Mouse (Mus musculus) C2C12 (cell line): Measurements from ENCODE around the gene Dph1. TPM values are rescaled to one million over a fixed set of nuclear protein-coding genes. Genes with fewer than 3 reads are reported as not detected.

ENCODE experiments used
- H3K27me3 ChIP-seq: one replicate; pipeline ENCODE4 v1.6.1; 2011; ENCODE audit not compliant: control insufficient read depth, insufficient read depth, insufficient read length
- H3K36me3 ChIP-seq: one replicate; pipeline ENCODE4 v1.6.1; 2011; ENCODE audit not compliant: control insufficient read depth, insufficient read depth
- H3K4me3 ChIP-seq: one replicate; pipeline ENCODE4 v1.5.1; 2011; ENCODE audit warnings: mild to moderate bottlenecking, control low read depth; ENCODE audit not compliant: poor library complexity, insufficient read depth, severe bottlenecking
- H3K79me2 ChIP-seq: one replicate; pipeline ENCODE4 v1.6.1; 2011; ENCODE audit not compliant: control insufficient read depth, insufficient read depth
- H3K79me3 ChIP-seq: one replicate; pipeline ENCODE4 v1.6.1; 2011; ENCODE audit warnings: low read depth, control low read depth
- H3ac ChIP-seq: one replicate; pipeline ENCODE3; 2011; ENCODE audit warnings: low read depth; ENCODE audit not compliant: control insufficient read depth, insufficient read length
- CEBPB ChIP-seq: IDR thresholded peaks from one replicate; pipeline ENCODE4 v1.6.1; 2011; ENCODE audit warnings: low read depth, mild to moderate bottlenecking, control low read depth, moderate library complexity
- CTCF ChIP-seq: IDR thresholded peaks from one replicate; pipeline ENCODE4 v1.5.1; 2011; ENCODE audit not compliant: control insufficient read depth, insufficient read depth, insufficient read length
- FOSL1 ChIP-seq: IDR thresholded peaks from one replicate; pipeline ENCODE4 v1.8.0; 2011; ENCODE audit warnings: mild to moderate bottlenecking, low read length; ENCODE audit not compliant: poor library complexity, insufficient read depth, severe bottlenecking
- MAX ChIP-seq: IDR thresholded peaks from one replicate; pipeline ENCODE4 v1.6.1; 2011; ENCODE audit warnings: mild to moderate bottlenecking, control low read depth
- MYOD1 ChIP-seq: IDR thresholded peaks from one replicate; pipeline ENCODE4 v1.6.1; 2011; ENCODE audit warnings: low read depth; ENCODE audit not compliant: control insufficient read depth, insufficient read length
- MYOG ChIP-seq: IDR thresholded peaks from one replicate; pipeline ENCODE4 v1.6.1; 2011; ENCODE audit not compliant: control insufficient read depth, insufficient read length; ENCODE audit errors: extremely low read depth
- USF1 ChIP-seq: IDR thresholded peaks from one replicate; pipeline ENCODE4 v1.6.1; 2011; ENCODE audit warnings: low read depth, mild to moderate bottlenecking, control low read depth, moderate library complexity
- polyA plus RNA-seq: library from polyadenylated mRNA; unstranded; fragments of >200 nt; fragmentation: generic; extraction: Trizol; gene quantifications from one replicate; pipeline ENCODE4 v1.2.1, GENCODE M21; 2012; ENCODE audit warnings: missing spikeins

Dph1 gene
- polyA plus RNA-seq, 1 experiment, result 19.6 TPM

GRCm38 (mm10) chr11:75157037-75157436 lies 34.0 kb downstream of the Dph1 start:
- peaks cover 4% of the 10 kb centered on the region for H3K79me2 ChIP-seq
- H3K27me3 ChIP-seq, result no peaks in the 10 kb centered on the region
- H3K36me3 ChIP-seq, result peaks cover 27% of the 10 kb centered on the region
- no peak overlapping the region for H3K4me3 ChIP-seq
- H3ac ChIP-seq, result no peak overlapping the region
- TF ChIP-seq CTCF (no peak), USF1 (no peak), CEBPB (no peak), MYOD1 (no peak), MAX (no peak), FOSL1 (no peak)
- no peaks in the 10 kb centered on the region for H3K79me3 ChIP-seq

GRCm38 (mm10) chr11:75156416-75156815 lies 34.6 kb downstream of the Dph1 start:
- no peaks in the 10 kb centered on the region for H3K27me3 ChIP-seq
- peaks cover 27% of the 10 kb centered on the region for H3K36me3 ChIP-seq
- no peak overlapping the region for H3K4me3 ChIP-seq
- H3K79me3 ChIP-seq, result no peaks in the 10 kb centered on the region
- H3ac ChIP-seq, result no peak overlapping the region
- TF ChIP-seq MAX, result no peak
- TF ChIP-seq CTCF, result no peak
- TF ChIP-seq FOSL1, result no peak
- no peak for TF ChIP-seq USF1
- no peak for TF ChIP-seq CEBPB
- TF ChIP-seq MYOD1, result no peak
- no peak for TF ChIP-seq MYOG
- peaks cover 4% of the 10 kb centered on the region for H3K79me2 ChIP-seq

- Histone ChIP-seq H3ac (no peak overlapping the region), H3K79me2 (peaks cover 4% of the 10 kb centered on the region), H3K36me3 (peaks cover 27% of the 10 kb centered on the region), H3K79me3 (no peaks in the 10 kb centered on the region), H3K4me3 (no peak overlapping the region), H3K27me3 (no peaks in the 10 kb centered on the region)
- TF ChIP-seq MYOG (no peak), CTCF (no peak), USF1 (no peak), MAX (no peak), CEBPB (no peak), MYOD1 (no peak), FOSL1 (no peak)
These were observed 35.1 kb downstream of the Dph1 start for GRCm38 (mm10) chr11:75155985-75156384.

GRCm38 (mm10) chr11:75154053-75154585 lies 36.9 kb downstream of the Dph1 start:
- H3ac ChIP-seq, result no peak overlapping the region
- H3K27me3 ChIP-seq, result no peaks in the 10 kb centered on the region
- H3K79me3 ChIP-seq, result no peaks in the 10 kb centered on the region
- H3K4me3 ChIP-seq, result no peak overlapping the region
- H3K79me2 ChIP-seq, result peaks cover 4% of the 10 kb centered on the region
- TF ChIP-seq FOSL1, result no peak
- TF ChIP-seq USF1, result no peak
- no peak for TF ChIP-seq MYOD1
- TF ChIP-seq MAX, result no peak
- no peak for TF ChIP-seq CTCF
- TF ChIP-seq CEBPB, result no peak
- TF ChIP-seq MYOG, result no peak
- peaks cover 31% of the 10 kb centered on the region for H3K36me3 ChIP-seq

GRCm38 (mm10) chr11:75152603-75153557 lies 38.2 kb downstream of the Dph1 start:
- TF ChIP-seq MAX, result peak; percentile 81
- no peak for TF ChIP-seq USF1
- H3K4me3 ChIP-seq, result peak overlapping the region; percentile 29
- H3K36me3 ChIP-seq, result peaks cover 24% of the 10 kb centered on the region
- no peaks in the 10 kb centered on the region for H3K27me3 ChIP-seq
- H3ac ChIP-seq, result no peak overlapping the region
- H3K79me3 ChIP-seq, result no peaks in the 10 kb centered on the region
- peaks cover 4% of the 10 kb centered on the region for H3K79me2 ChIP-seq

GRCm38 (mm10) chr11:75150346-75150745 lies 40.7 kb downstream of the Dph1 start:
- TF ChIP-seq CEBPB (no peak), CTCF (no peak), MYOG (no peak), MYOD1 (no peak), MAX (no peak), FOSL1 (no peak), USF1 (no peak)
- Histone ChIP-seq H3K79me2 (peaks cover 4% of the 10 kb centered on the region), H3K36me3 (peaks cover 17% of the 10 kb centered on the region), H3ac (no peak overlapping the region), H3K27me3 (no peaks in the 10 kb centered on the region), H3K79me3 (no peaks in the 10 kb centered on the region), H3K4me3 (no peak overlapping the region)
